Mouse (Mus musculus) MEL (cell line): ENCODE results near the gene Spag8. TPM values are rescaled to one million over a fixed set of nuclear protein-coding genes. Genes with fewer than 3 reads are reported as not detected.

Experiments used
- DNase-seq: peaks from one replicate; pipeline ENCODE4 v3.0.0; 2011; ENCODE audit warnings: low read depth, low spot score
- H3K27ac ChIP-seq: 2 replicates; pipeline ENCODE4 v1.5.1; 2012; ENCODE audit warnings: low read depth, mild to moderate bottlenecking, control low read depth, low read length, moderate library complexity; ENCODE audit not compliant: control insufficient read depth
- H3K27me3 ChIP-seq, 2 experiments: fragments of 150-350 bp in 1 of 2; sonication (generic) in 1 of 2; 2 replicates each; pipeline ENCODE4 v1.6.1; 2012; ENCODE audit warnings: low read length in 2 of 2, mild to moderate bottlenecking in 2 of 2, improper control_type of control experiment in 1 of 2, moderate library complexity in 1 of 2; ENCODE audit not compliant: insufficient read depth in 2 of 2, control insufficient read depth in 1 of 2
- H3K36me3 ChIP-seq, 2 experiments: 2 replicates each; pipeline ENCODE4 v1.6.1; 2012 to 2014; ENCODE audit warnings: low read length in 2 of 2, improper control_type of control experiment in 1 of 2, inconsistent platforms in 1 of 2, mild to moderate bottlenecking in 1 of 2; ENCODE audit not compliant: insufficient read depth in 2 of 2, control insufficient read depth in 1 of 2
- H3K4me1 ChIP-seq, 2 experiments: fragments of 150-350 bp in 1 of 2; sonication (generic) in 1 of 2; 2 replicates each; pipeline ENCODE4 v1.6.1; 2012; ENCODE audit warnings: low read length in 2 of 2, improper control_type of control experiment in 1 of 2, mild to moderate bottlenecking in 1 of 2; ENCODE audit not compliant: insufficient read depth in 2 of 2, control insufficient read depth in 1 of 2
- H3K4me3 ChIP-seq, 2 experiments: fragments of 150-350 bp in 1 of 2; sonication (generic) in 1 of 2; 2 replicates each; pipeline ENCODE4 v1.5.1; 2012; ENCODE audit warnings: low read depth in 2 of 2, low read length in 2 of 2, mild to moderate bottlenecking in 2 of 2, moderate library complexity in 2 of 2, control low read depth in 1 of 2, improper control_type of control experiment in 1 of 2; ENCODE audit not compliant: control insufficient read depth in 1 of 2, insufficient read depth in 1 of 2
- H3K79me2 ChIP-seq: 2 replicates; pipeline ENCODE4 v1.6.1; 2012; ENCODE audit warnings: mild to moderate bottlenecking, low read length, moderate library complexity; ENCODE audit not compliant: control insufficient read depth, poor library complexity, insufficient read depth
- H3K9ac ChIP-seq: 2 replicates; pipeline ENCODE4 v1.6.1; 2012; ENCODE audit warnings: low read depth, mild to moderate bottlenecking, control low read depth, low read length, moderate library complexity; ENCODE audit not compliant: control insufficient read depth, poor library complexity, severe bottlenecking
- H3K9me3 ChIP-seq: fragments of 150-350 bp; sonication (generic); replicated peaks from 2 replicates; pipeline ENCODE4 v1.6.1; 2012; ENCODE audit warnings: mild to moderate bottlenecking, low read length, improper control_type of control experiment, moderate library complexity; ENCODE audit not compliant: insufficient read depth
- BHLHE40 ChIP-seq: IDR thresholded peaks from 2 replicates; pipeline ENCODE4 v1.6.1; 2012; ENCODE audit warnings: low read depth, mild to moderate bottlenecking, inconsistent platforms, low read length, improper control_type of control experiment, borderline replicate concordance
- CHD1 ChIP-seq: IDR thresholded peaks from 2 replicates; pipeline ENCODE4 v1.6.1; 2012; ENCODE audit warnings: low read depth, mild to moderate bottlenecking, inconsistent platforms, low read length, improper control_type of control experiment
- CHD2 ChIP-seq: IDR thresholded peaks from 2 replicates; pipeline ENCODE4 v1.6.1; 2011; ENCODE audit warnings: low read length, improper control_type of control experiment
- CTCF ChIP-seq, 3 experiments: IDR thresholded peaks in 2 of 3; conservative IDR thresholded peaks in 1 of 3; 2 replicates each; pipeline ENCODE4 v1.5.1; 2011 to 2012; ENCODE audit warnings: low read length in 3 of 3, low read depth in 2 of 3, mild to moderate bottlenecking in 2 of 3, improper control_type of control experiment in 1 of 3, inconsistent platforms in 1 of 3, mixed read lengths in 1 of 3, moderate library complexity in 1 of 3; ENCODE audit not compliant: control insufficient read depth in 1 of 3, insufficient read depth in 1 of 3, poor library complexity in 1 of 3, severe bottlenecking in 1 of 3
- ELF1 ChIP-seq: IDR thresholded peaks from 2 replicates; pipeline ENCODE4 v1.6.1; 2014; ENCODE audit warnings: low read depth, mild to moderate bottlenecking, inconsistent platforms, low read length, improper control_type of control experiment, moderate library complexity
- EP300 ChIP-seq, 2 experiments: IDR thresholded peaks; 2 replicates each; pipeline ENCODE4 v1.6.1; 2011; ENCODE audit warnings: improper control_type of control experiment in 2 of 2, low read length in 2 of 2, low read depth in 1 of 2, mild to moderate bottlenecking in 1 of 2
- ETS1 ChIP-seq: IDR thresholded peaks from 2 replicates; pipeline ENCODE4 v1.6.1; 2012; ENCODE audit warnings: low read depth, mild to moderate bottlenecking, inconsistent platforms, low read length, improper control_type of control experiment, moderate library complexity
- GABPA ChIP-seq: IDR thresholded peaks from 2 replicates; pipeline ENCODE4 v1.6.1; 2012; ENCODE audit warnings: low read depth, mild to moderate bottlenecking, inconsistent platforms, low read length, improper control_type of control experiment, moderate library complexity
- HCFC1 ChIP-seq: IDR thresholded peaks from 2 replicates; pipeline ENCODE4 v1.6.1; 2012; ENCODE audit warnings: low read depth, mild to moderate bottlenecking, inconsistent platforms, low read length, improper control_type of control experiment, moderate library complexity
- MAFK ChIP-seq: IDR thresholded peaks from 2 replicates; pipeline ENCODE4 v1.6.1; 2011; ENCODE audit warnings: low read depth, mild to moderate bottlenecking, low read length, improper control_type of control experiment, borderline replicate concordance
- MAX ChIP-seq: IDR thresholded peaks from 2 replicates; pipeline ENCODE4 v1.6.1; 2011; ENCODE audit warnings: low read length, improper control_type of control experiment
- MAZ ChIP-seq: IDR thresholded peaks from 2 replicates; pipeline ENCODE4 v1.6.1; 2012; ENCODE audit warnings: low read depth, mild to moderate bottlenecking, inconsistent platforms, low read length, improper control_type of control experiment
- MEF2A ChIP-seq: IDR thresholded peaks from 2 replicates; pipeline ENCODE4 v1.6.1; 2014; ENCODE audit warnings: low read depth, mild to moderate bottlenecking, inconsistent platforms, low read length, improper control_type of control experiment; ENCODE audit not compliant: poor library complexity, insufficient replicate concordance, severe bottlenecking; ENCODE audit errors: extremely low read depth
- MYB ChIP-seq: IDR thresholded peaks from 2 replicates; pipeline ENCODE4 v1.6.1; 2011; ENCODE audit warnings: mild to moderate bottlenecking, low read depth, low read length, improper control_type of control experiment
- MYC ChIP-seq: IDR thresholded peaks from 2 replicates; pipeline ENCODE4 v1.6.1; 2011; ENCODE audit warnings: low read depth, mild to moderate bottlenecking, low read length, improper control_type of control experiment, moderate library complexity
- NELFE ChIP-seq: IDR thresholded peaks from 2 replicates; pipeline ENCODE4 v1.6.1; 2011; ENCODE audit warnings: low read depth, low read length, improper control_type of control experiment
- RCOR1 ChIP-seq: IDR thresholded peaks from 2 replicates; pipeline ENCODE4 v1.6.1; 2012; ENCODE audit warnings: low read depth, mild to moderate bottlenecking, inconsistent platforms, low read length, improper control_type of control experiment
- SIN3A ChIP-seq: IDR thresholded peaks from 2 replicates; pipeline ENCODE4 v1.6.1; 2012; ENCODE audit warnings: low read length, improper control_type of control experiment, inconsistent platforms
- SMC3 ChIP-seq: IDR thresholded peaks from 2 replicates; pipeline ENCODE4 v1.6.1; 2011; ENCODE audit warnings: low read depth, low read length, improper control_type of control experiment
- TAL1 ChIP-seq: IDR thresholded peaks from 2 replicates; pipeline ENCODE4 v1.6.1; 2012; ENCODE audit warnings: mild to moderate bottlenecking, inconsistent platforms, low read length, moderate library complexity, mixed read lengths
- TBP ChIP-seq: IDR thresholded peaks from 2 replicates; pipeline ENCODE4 v1.8.0; 2011; ENCODE audit warnings: low read depth, low read length, improper control_type of control experiment
- TCF12 ChIP-seq: IDR thresholded peaks from 2 replicates; pipeline ENCODE4 v1.6.1; 2014; ENCODE audit warnings: low read depth, mild to moderate bottlenecking, inconsistent platforms, low read length, improper control_type of control experiment, moderate library complexity
- UBTF ChIP-seq: IDR thresholded peaks from 2 replicates; pipeline ENCODE4 v1.6.1; 2012; ENCODE audit warnings: low read depth, mild to moderate bottlenecking, inconsistent platforms, low read length, improper control_type of control experiment, moderate library complexity, borderline replicate concordance; ENCODE audit not compliant: insufficient read depth
- USF1 ChIP-seq: IDR thresholded peaks from 2 replicates; pipeline ENCODE4 v1.6.1; 2014; ENCODE audit warnings: low read depth, mild to moderate bottlenecking, inconsistent platforms, low read length, improper control_type of control experiment, moderate library complexity
- ZC3H11A ChIP-seq: IDR thresholded peaks from 2 replicates; pipeline ENCODE4 v1.6.1; 2012; ENCODE audit warnings: low read depth, mild to moderate bottlenecking, inconsistent platforms, low read length, improper control_type of control experiment
- ZKSCAN1 ChIP-seq: IDR thresholded peaks from 2 replicates; pipeline ENCODE4 v1.6.1; 2012; ENCODE audit warnings: low read depth, mild to moderate bottlenecking, inconsistent platforms, low read length, improper control_type of control experiment, moderate library complexity
- ZNF384 ChIP-seq: IDR thresholded peaks from 2 replicates; pipeline ENCODE4 v1.6.1; 2012; ENCODE audit warnings: low read depth, mild to moderate bottlenecking, inconsistent platforms, low read length, improper control_type of control experiment
- polyA plus RNA-seq, 2 experiments: library from polyadenylated mRNA; stranded (reverse) in 1 of 2; unstranded in 1 of 2; fragments of >175 nt in 1 of 2; fragments of >200 nt in 1 of 2; gene quantifications; 2 replicates each; pipeline versions ENCODE4 v1.2.1 to v1.2.4; 2012; ENCODE audit warnings: low replicate concordance in 2 of 2, low read depth in 1 of 2; ENCODE audit not compliant: insufficient read length in 2 of 2, insufficient read depth in 1 of 2, missing spikeins in 1 of 2
- total RNA-seq: library from RNA; depleted of rRNA; stranded (reverse); fragments of 300-350 nt; gene quantifications from 2 replicates; pipeline ENCODE4 v1.2.3, GENCODE M21; 2012

Gene Spag8
- total and polyA plus RNA-seq, 3 experiments = 0.15 to 0.57 TPM; not detected in 1

DNA sequence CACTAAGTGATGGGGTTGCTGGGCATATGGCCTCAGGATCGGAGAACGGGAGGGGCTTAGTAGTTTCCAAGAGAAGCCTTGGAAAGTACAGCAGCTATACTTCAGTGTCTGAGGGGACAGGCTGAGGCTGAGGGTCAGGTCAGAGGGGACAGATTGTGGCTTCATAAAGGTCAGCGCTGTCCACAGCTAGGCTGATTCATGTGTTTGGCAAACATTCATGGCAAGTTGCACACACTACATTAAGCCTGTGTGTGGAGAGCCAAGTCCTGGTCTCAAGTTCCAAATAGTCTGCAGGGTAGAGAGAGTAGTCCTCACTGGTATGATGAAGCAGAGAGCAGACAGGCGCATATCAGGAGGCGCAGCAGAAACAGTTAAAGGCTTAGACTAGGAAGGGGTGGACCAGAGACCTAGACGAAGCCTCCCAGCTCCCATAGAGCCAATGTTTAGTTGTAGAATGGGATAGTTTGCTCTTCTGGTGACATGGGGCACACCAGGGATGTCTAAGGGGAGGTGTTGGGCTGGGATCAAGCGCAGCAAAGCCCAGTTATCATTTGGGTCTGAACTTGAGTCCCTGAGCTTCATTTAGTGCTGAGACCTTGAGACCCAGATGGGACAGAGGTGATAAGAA lies 26.1 kb upstream of the Spag8 start:
- H3K79me2 ChIP-seq = no peaks in the 10 kb centered on the region
- H3K4me1 ChIP-seq = no peaks in the 10 kb centered on the region
- H3K27me3 ChIP-seq = no peaks in the 10 kb centered on the region
- H3K36me3 ChIP-seq = no peaks in the 10 kb centered on the region
- no peak for TF ChIP-seq SMC3
- no peak for TF ChIP-seq MAX
- no peak for TF ChIP-seq ELF1
- no peak for TF ChIP-seq ZKSCAN1
- TF ChIP-seq CHD1 = no peak
- TF ChIP-seq NELFE = no peak
- no peak for TF ChIP-seq MYB
- no peak for TF ChIP-seq CHD2
- TF ChIP-seq SIN3A = no peak
- TF ChIP-seq ZC3H11A = no peak
- no peak for TF ChIP-seq TBP
- TF ChIP-seq ETS1 = no peak
- no peak for TF ChIP-seq MAFK
- no peaks in the 10 kb centered on the region for H3K9me3 ChIP-seq
- no peak overlapping the region for H3K27ac ChIP-seq
- no peak overlapping the region for H3K9ac ChIP-seq
- no peak overlapping the region for H3K4me3 ChIP-seq
- no peak for DNase-seq

DNA sequence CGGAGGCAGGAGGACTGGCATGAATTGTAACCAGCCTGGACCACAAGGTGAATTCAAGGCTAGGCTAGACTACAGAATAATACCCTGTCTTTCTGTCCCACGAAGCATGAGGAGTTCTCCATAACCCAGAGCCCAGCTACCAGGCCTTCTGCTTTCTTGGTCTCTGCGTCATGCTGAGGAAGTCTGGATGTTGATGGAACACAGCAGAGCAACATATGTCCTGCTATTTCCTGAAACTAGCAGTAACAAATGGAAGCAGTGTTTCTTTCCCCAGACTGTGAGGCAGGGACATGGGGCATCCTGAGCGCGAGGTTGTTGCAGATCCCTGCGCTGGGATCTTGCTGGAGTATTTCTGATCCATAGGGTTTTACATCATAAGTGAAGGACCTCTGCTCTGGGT lies 25.1 kb upstream of the Spag8 start:
- Histone ChIP-seq H3K9ac (no peak overlapping the region), H3K27me3 (no peaks in the 10 kb centered on the region), H3K4me3 (no peak overlapping the region), H3K9me3 (no peaks in the 10 kb centered on the region), H3K27ac (no peak overlapping the region), H3K4me1 (no peaks in the 10 kb centered on the region), H3K79me2 (no peaks in the 10 kb centered on the region), H3K36me3 (no peaks in the 10 kb centered on the region)
- no peak for DNase-seq
- TF ChIP-seq SIN3A (no peak), CHD1 (no peak), BHLHE40 (no peak), TAL1 (no peak), TCF12 (no peak), ETS1 (no peak), RCOR1 (no peak), CTCF (IDR thresholded peaks at IDR 0.05 in 2 of 3, conservative IDR thresholded peaks at IDR 0.05 in 1 of 3; ENCODE audit: control insufficient read depth in 1 of 3, insufficient read depth in 1 of 3, low read depth in 2 of 3, low read length in 3 of 3, poor library complexity in 1 of 3, severe bottlenecking in 1 of 3) (no peak), EP300 (IDR thresholded peaks at IDR 0.05; ENCODE audit: low read depth in 1 of 2, low read length in 2 of 2) (no peak), UBTF (no peak), MAZ (no peak), MEF2A (no peak), ZC3H11A (no peak), GABPA (no peak), MYC (no peak), USF1 (no peak), SMC3 (no peak), HCFC1 (no peak), ZNF384 (no peak)
